Mouse (Mus musculus) olfactory bulb, adult 2 months (tissue): Measurements from ENCODE around the gene Lsp1. TPM values are rescaled to one million over a fixed set of nuclear protein-coding genes. Genes with fewer than 3 reads are reported as not detected.

Source experiments
- H3K27ac ChIP-seq: fragments of 200-500 bp; 2 replicates; pipeline ENCODE4 v1.5.1; 2012; ENCODE audit warnings: low read depth, low read length; ENCODE audit not compliant: insufficient read depth
- H3K4me1 ChIP-seq: fragments of 200-500 bp; 2 replicates; pipeline ENCODE4 v1.6.1; 2012; ENCODE audit warnings: low read length; ENCODE audit not compliant: control insufficient read depth, insufficient read depth
- H3K4me3 ChIP-seq: fragments of 200-500 bp; 2 replicates; pipeline ENCODE4 v1.5.1; 2012; ENCODE audit warnings: mild to moderate bottlenecking, low read depth, low read length, moderate library complexity; ENCODE audit not compliant: insufficient read depth
- CTCF ChIP-seq: fragments of 200-500 bp; IDR thresholded peaks from 2 replicates; pipeline ENCODE4 v1.5.1; 2012; ENCODE audit warnings: low read depth, mild to moderate bottlenecking, low read length, moderate library complexity; ENCODE audit not compliant: insufficient read depth
- POLR2A ChIP-seq: fragments of 200-500 bp; IDR thresholded peaks from 2 replicates; pipeline ENCODE4 v1.6.1; 2012; ENCODE audit warnings: mild to moderate bottlenecking, low read depth, low read length, moderate library complexity; ENCODE audit not compliant: insufficient read depth
- WGBS: fragments of 180-500 bp; shearing (Covaris S2); methylation state at CpG from one replicate; pipeline ENCODE4 v1.1.7; 2018; 5-methylcytosine and 5-hydroxymethylcytosine counted together
- polyA plus RNA-seq: library from polyadenylated mRNA; stranded (reverse); fragments of >200 nt; gene quantifications from 2 replicates; pipeline ENCODE4 v1.2.4, GENCODE M21; 2012; ENCODE audit warnings: low replicate concordance; ENCODE audit not compliant: missing spikeins, insufficient read depth, insufficient read length

The Lsp1 gene
- polyA plus RNA-seq, 1 experiment: not detected

DNA sequence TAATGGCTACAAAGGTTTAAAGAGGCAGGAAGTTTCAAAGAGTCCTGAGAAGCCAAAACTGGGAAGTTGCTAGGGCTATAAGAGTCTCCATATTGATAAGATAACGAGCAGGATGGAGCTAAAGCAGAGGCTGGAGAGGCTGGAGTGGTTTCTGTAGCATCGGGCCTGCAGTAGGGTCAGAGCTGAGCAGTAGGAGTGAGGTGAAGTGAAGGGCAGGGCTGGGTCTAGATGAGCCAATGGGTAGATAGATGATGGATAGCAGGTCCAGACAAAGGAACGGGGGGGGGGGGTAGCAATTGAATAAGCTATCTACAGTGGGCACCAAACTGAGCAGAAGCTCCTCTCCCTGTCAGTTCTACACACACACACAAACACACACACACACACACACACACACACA lies 56.9 kb downstream of the Lsp1 start:
- H3K4me1 ChIP-seq: no peaks in the 10 kb centered on the region
- 90% methylated on average over 3 of the region's 3 CpGs for WGBS
- TF ChIP-seq CTCF (no peak), POLR2A (no peak)
- H3K27ac ChIP-seq: no peak overlapping the region
- H3K4me3 ChIP-seq: no peak overlapping the region

GRCm38 (mm10) chr7:142520331-142520730 lies 59.7 kb downstream of the Lsp1 start:
- Histone ChIP-seq H3K4me3 (no peak overlapping the region), H3K27ac (no peak overlapping the region), H3K4me1 (no peaks in the 10 kb centered on the region)
- WGBS: 89% methylated on average over 4 of the region's 4 CpGs
- no peak for TF ChIP-seq CTCF
- no peak for TF ChIP-seq POLR2A

- no peak overlapping the region for H3K27ac ChIP-seq
- no peak overlapping the region for H3K4me3 ChIP-seq
- 0 out of 2 replicates have a peak, but pooled peaks cover 3% of the 10 kb centered on the region for H3K4me1 ChIP-seq
- no peak for TF ChIP-seq POLR2A
- no peak for TF ChIP-seq CTCF
- WGBS: 56% methylated on average over 4 of the region's 4 CpGs
Observed at GRCm38 (mm10) chr7:142522352-142522751, 61.7 kb downstream of the Lsp1 start.

DNA sequence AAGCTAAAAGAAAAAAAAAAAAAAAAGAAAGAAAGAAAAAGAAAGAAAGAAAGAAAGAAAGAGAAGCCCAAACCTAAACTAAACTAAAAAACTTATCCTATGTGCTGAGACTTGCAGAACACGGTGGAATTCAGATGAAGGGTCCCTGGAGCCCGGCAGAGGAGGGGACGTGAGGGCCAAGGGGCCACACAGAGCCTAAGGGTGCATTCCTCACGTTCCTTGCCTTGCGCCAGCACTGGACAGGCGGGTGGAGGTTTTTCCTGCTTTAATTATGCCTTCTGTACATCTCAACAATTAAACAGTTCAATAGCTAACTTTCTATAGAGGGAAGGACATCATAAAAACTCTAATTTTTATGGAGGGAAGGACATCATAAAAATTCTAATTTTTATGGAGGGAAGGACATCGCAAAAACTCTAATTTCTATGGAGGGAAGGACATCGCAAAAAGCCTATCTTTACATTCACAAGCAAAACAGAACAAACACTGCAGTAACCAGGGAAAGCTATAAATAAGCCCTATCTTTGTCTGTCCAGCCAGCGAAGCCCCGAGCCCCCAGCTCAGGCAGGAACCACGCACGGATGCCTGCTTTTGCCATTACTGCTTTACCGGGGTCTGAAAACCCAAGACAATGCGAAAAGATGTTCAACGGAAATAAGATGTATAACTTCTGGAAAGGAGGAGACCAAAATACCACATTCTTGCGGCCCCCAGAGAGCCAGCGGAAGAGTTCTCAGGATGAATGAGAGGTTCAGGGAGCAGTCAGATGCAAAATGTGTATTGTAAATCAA lies 62.8 kb downstream of the Lsp1 start:
- Histone ChIP-seq H3K4me3 (no peak overlapping the region), H3K4me1 (0 out of 2 replicates have a peak, but pooled peaks cover 3% of the 10 kb centered on the region), H3K27ac (no peak overlapping the region)
- 79% methylated on average over 17 of the region's 17 CpGs for WGBS
- TF ChIP-seq POLR2A: no peak
- TF ChIP-seq CTCF: no peak

GRCm38 (mm10) chr7:142525342-142526178 lies 65.0 kb downstream of the Lsp1 start:
- 66% methylated on average over 13 of the region's 13 CpGs for WGBS
- H3K4me1 ChIP-seq: 0 out of 2 replicates have a peak, but pooled peaks cover 3% of the 10 kb centered on the region
- no peak overlapping the region for H3K27ac ChIP-seq
- TF ChIP-seq POLR2A: no peak
- TF ChIP-seq CTCF: no peak
- no peak overlapping the region for H3K4me3 ChIP-seq

DNA sequence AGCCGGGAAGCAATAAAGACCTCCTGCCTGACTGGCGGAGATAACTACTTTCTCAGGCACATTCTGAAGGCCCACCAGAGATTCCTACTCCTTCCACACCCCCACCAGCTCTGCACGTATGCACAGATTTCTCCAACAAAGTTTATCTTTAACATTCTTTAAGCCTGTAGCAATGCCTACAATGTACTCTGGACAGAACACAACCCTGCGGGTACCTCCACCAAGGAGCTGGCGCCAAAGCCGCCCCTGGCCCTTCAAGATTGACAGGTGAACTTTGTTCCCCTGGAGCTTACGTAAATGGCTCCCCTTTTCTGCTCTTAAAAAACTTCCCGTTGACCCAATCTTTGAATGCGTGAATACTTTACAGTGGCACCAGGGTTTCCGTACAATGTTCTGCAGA lies 68.7 kb downstream of the Lsp1 start:
- no peak overlapping the region for H3K4me3 ChIP-seq
- no peak for TF ChIP-seq CTCF
- no peak for TF ChIP-seq POLR2A
- H3K4me1 ChIP-seq: peaks cover 12% of the 10 kb centered on the region
- no peak overlapping the region for H3K27ac ChIP-seq
- WGBS: 72% methylated on average over 10 of the region's 10 CpGs

GRCm38 (mm10) chr7:142531973-142532521 lies 71.4 kb downstream of the Lsp1 start:
- no peak overlapping the region for H3K27ac ChIP-seq
- H3K4me3 ChIP-seq: no peak overlapping the region
- TF ChIP-seq CTCF (no peak), POLR2A (no peak)
- H3K4me1 ChIP-seq: peaks cover 10% of the 10 kb centered on the region
- 80% methylated on average over 4 of the region's 4 CpGs for WGBS

GRCm38 (mm10) chr7:142532671-142533058 lies 72.1 kb downstream of the Lsp1 start, which contains the start of gene Mrpl23:
Gene Mrpl23 (plus strand): TSS chr7:142532686.
- TF ChIP-seq POLR2A (no peak), CTCF (no peak)
- WGBS: 3% methylated on average over 17 of the region's 17 CpGs
- no peak within 1 kb of the TSS for H3K27ac ChIP-seq
- peak within 1 kb of the TSS; percentile 83 for H3K4me3 ChIP-seq
- peaks cover 10% of the 10 kb centered on the region for H3K4me1 ChIP-seq
